Mouse (Mus musculus) ES-E14 (cell line): ENCODE data around the gene Fgd5. TPM values are rescaled to one million over a fixed set of nuclear protein-coding genes. Genes with fewer than 3 reads are reported as not detected.

Experiments used
- DNase-seq: peaks from one replicate; pipeline ENCODE4 v3.0.0-alpha.2; 2013; ENCODE audit warnings: low read depth, low spot score
- H3K27ac ChIP-seq: 2 replicates; pipeline ENCODE4 v1.5.1; 2012; ENCODE audit warnings: low read depth, mild to moderate bottlenecking, low read length, moderate library complexity, mixed read lengths; ENCODE audit not compliant: poor library complexity, insufficient read depth, severe bottlenecking
- H3K36me3 ChIP-seq: 2 replicates; pipeline ENCODE4 v1.6.1; 2012; ENCODE audit warnings: mild to moderate bottlenecking, low read length, moderate library complexity, mixed read lengths; ENCODE audit not compliant: control insufficient read depth, poor library complexity, insufficient read depth, severe bottlenecking
- H3K4me1 ChIP-seq, 2 experiments: fragments of 150-350 bp in 1 of 2; sonication (generic) in 1 of 2; 2 replicates each; pipeline ENCODE4 v1.6.1; 2012; ENCODE audit warnings: low read length in 2 of 2, mild to moderate bottlenecking in 1 of 2, mixed read lengths in 1 of 2; ENCODE audit not compliant: control insufficient read depth in 2 of 2, insufficient read depth in 2 of 2, poor library complexity in 1 of 2
- H3K4me3 ChIP-seq, 2 experiments: fragments of 150-350 bp in 1 of 2; sonication (generic) in 1 of 2; 2 replicates each; pipeline ENCODE4 v1.5.1; 2012; ENCODE audit warnings: low read length in 2 of 2, low read depth in 1 of 2, mild to moderate bottlenecking in 1 of 2, mixed read lengths in 1 of 2; ENCODE audit not compliant: insufficient read depth in 1 of 2, poor library complexity in 1 of 2, severe bottlenecking in 1 of 2
- H3K9ac ChIP-seq: 2 replicates; pipeline ENCODE4 v1.6.1; 2012; ENCODE audit warnings: low read depth, mild to moderate bottlenecking, low read length, mixed read lengths; ENCODE audit not compliant: poor library complexity, insufficient read depth, severe bottlenecking
- H3K9me3 ChIP-seq: fragments of 150-350 bp; sonication (generic); 2 replicates; pipeline ENCODE4 v1.6.1; 2012; ENCODE audit warnings: low read depth, mild to moderate bottlenecking, low read length; ENCODE audit not compliant: control insufficient read depth, insufficient read depth
- CHD2 ChIP-seq: IDR thresholded peaks from 2 replicates; pipeline ENCODE4 v1.6.1; 2014; ENCODE audit warnings: mild to moderate bottlenecking, low read depth, low read length, inconsistent platforms
- HCFC1 ChIP-seq: IDR thresholded peaks from 2 replicates; pipeline ENCODE4 v1.6.1; 2012; ENCODE audit warnings: low read length, inconsistent platforms, borderline replicate concordance; ENCODE audit not compliant: insufficient read depth
- MAFK ChIP-seq: IDR thresholded peaks from 2 replicates; pipeline ENCODE4 v1.6.1; 2014; ENCODE audit warnings: mild to moderate bottlenecking, low read depth, low read length, inconsistent platforms; ENCODE audit not compliant: insufficient read depth
- ZC3H11A ChIP-seq: IDR thresholded peaks from 2 replicates; pipeline ENCODE4 v1.6.1; 2012; ENCODE audit warnings: low read depth, mild to moderate bottlenecking, inconsistent platforms, low read length, borderline replicate concordance
- ZNF384 ChIP-seq: IDR thresholded peaks from 2 replicates; pipeline ENCODE4 v1.6.1; 2012; ENCODE audit warnings: low read depth, low read length, inconsistent platforms
- in situ Hi-C, 2 experiments: fragments of 600-800 bp; cut with MboI; formaldehyde crosslinking; loops; one replicate each; pipeline ENCODE4 v1.15.1; 2025; ENCODE audit warnings: low sequenced_read_pairs in 2 of 2, inconsistent platforms in 1 of 2; ENCODE audit not compliant: unreplicated experiment in 2 of 2
- total RNA-seq: library from RNA; depleted of rRNA; stranded (reverse); fragments of 300-350 nt; gene quantifications from 2 replicates; pipeline ENCODE4 v1.2.3, GENCODE M21; 2012

The Fgd5 gene
- total RNA-seq, 1 experiment, result 2.5 TPM

GRCm38 (mm10) chr6:92042850-92043249 lies 64.2 kb downstream of the Fgd5 start:
- H3K27ac ChIP-seq, result no peak overlapping the region
- no peaks in the 10 kb centered on the region for H3K4me1 ChIP-seq
- in situ Hi-C loops, result no loop called here
- no peak overlapping the region for H3K4me3 ChIP-seq
- no peak for DNase-seq
- no peaks in the 10 kb centered on the region for H3K9me3 ChIP-seq
- H3K36me3 ChIP-seq, result no peaks in the 10 kb centered on the region
- no peak for TF ChIP-seq ZC3H11A
- no peak for TF ChIP-seq HCFC1
- TF ChIP-seq CHD2, result no peak
- no peak for TF ChIP-seq ZNF384
- TF ChIP-seq MAFK, result no peak
- no peak overlapping the region for H3K9ac ChIP-seq

- no peak overlapping the region for H3K4me3 ChIP-seq
- no peaks in the 10 kb centered on the region for H3K9me3 ChIP-seq
- no peaks in the 10 kb centered on the region; the same call in 1 of the 2 replicates for H3K36me3 ChIP-seq
- no peak for DNase-seq
- in situ Hi-C loops, result loop anchor here in 1 of 2 experiments (25.0 kb wide), 1 partner anchor 270 kb away; no protein-coding TSS in a partner anchor
- no peak overlapping the region for H3K27ac ChIP-seq
- no peaks in the 10 kb centered on the region for H3K4me1 ChIP-seq
- no peak overlapping the region for H3K9ac ChIP-seq
- no peak for TF ChIP-seq CHD2
- TF ChIP-seq ZC3H11A, result no peak
- no peak for TF ChIP-seq MAFK
Observed at GRCm38 (mm10) chr6:92057768-92058167, 79.1 kb downstream of the Fgd5 start.

DNA sequence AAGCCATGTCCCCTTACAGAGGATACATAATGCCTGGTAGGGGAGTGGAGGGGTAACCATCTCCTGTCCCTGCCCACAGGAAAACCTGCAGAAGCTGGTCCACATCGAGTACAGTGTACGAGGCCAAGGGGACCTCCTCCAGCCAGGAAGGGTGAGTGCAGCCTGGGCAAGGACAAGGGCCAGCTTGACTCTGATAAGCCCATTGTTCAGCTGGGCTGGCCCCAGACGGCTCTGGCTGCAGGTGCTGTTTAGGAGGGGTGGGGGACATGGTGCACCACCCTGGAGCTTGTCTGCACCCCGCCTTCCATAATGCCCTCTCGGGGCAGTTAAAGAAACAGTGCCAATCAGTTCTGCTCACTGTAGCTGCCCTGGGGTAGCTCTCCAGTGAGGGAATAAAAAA lies 83.0 kb downstream of the Fgd5 start:
- Histone ChIP-seq H3K27ac (no peak overlapping the region), H3K36me3 (no peaks in the 10 kb centered on the region), H3K4me1 (no peaks in the 10 kb centered on the region), H3K4me3 (no peak overlapping the region), H3K9me3 (no peaks in the 10 kb centered on the region), H3K9ac (no peak overlapping the region)
- TF ChIP-seq ZNF384, result no peak
- no peak for TF ChIP-seq MAFK
- TF ChIP-seq CHD2, result no peak
- TF ChIP-seq HCFC1, result no peak
- in situ Hi-C loops, result loop anchor here (10.0 to 25.0 kb wide), 2 partner anchors 274 to 287 kb away; no protein-coding TSS in a partner anchor
- DNase-seq, result no peak

DNA sequence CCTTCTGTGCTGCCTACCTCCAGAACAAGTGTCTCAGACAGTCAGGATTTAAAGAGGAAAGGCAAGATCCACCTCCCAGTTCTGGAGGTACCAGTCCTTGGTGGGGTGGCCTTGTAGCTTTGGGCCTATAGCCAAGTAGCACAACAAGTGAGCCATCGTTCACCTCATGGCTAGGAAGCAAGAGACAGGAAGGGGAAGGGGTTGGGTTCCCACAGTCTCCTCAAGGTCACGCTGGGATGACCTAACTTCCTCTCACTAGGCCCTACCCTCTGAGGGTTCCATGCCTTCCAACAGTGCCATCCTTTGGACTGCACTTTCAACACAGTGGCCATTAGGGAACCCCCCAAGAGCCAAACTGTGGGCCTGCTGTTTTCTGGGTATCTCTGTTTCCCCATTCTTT lies 84.8 kb downstream of the Fgd5 start:
- H3K27ac ChIP-seq, result no peak overlapping the region
- DNase-seq, result no peak
- in situ Hi-C loops, result loop anchor here (10.0 to 25.0 kb wide), 2 partner anchors 276 to 289 kb away; no protein-coding TSS in a partner anchor
- H3K36me3 ChIP-seq, result no peaks in the 10 kb centered on the region
- no peak for TF ChIP-seq MAFK
- TF ChIP-seq ZC3H11A, result no peak
- no peak for TF ChIP-seq ZNF384
- no peak for TF ChIP-seq HCFC1
- TF ChIP-seq CHD2, result no peak
- H3K4me3 ChIP-seq, result no peak overlapping the region
- peaks cover 0 to 5% of the 10 kb centered on the region in 2 experiments; a peak in 1 of 4 replicates for H3K4me1 ChIP-seq
- no peak overlapping the region for H3K9ac ChIP-seq
- H3K9me3 ChIP-seq, result no peaks in the 10 kb centered on the region

GRCm38 (mm10) chr6:92064101-92064500 lies 85.4 kb downstream of the Fgd5 start:
- Histone ChIP-seq H3K27ac (no peak overlapping the region), H3K36me3 (no peaks in the 10 kb centered on the region), H3K4me1 (peaks cover 0 to 5% of the 10 kb centered on the region in 2 experiments; a peak in 1 of 4 replicates), H3K9ac (no peak overlapping the region), H3K4me3 (no peak overlapping the region), H3K9me3 (no peaks in the 10 kb centered on the region)
- in situ Hi-C loops, result loop anchor here (10.0 to 25.0 kb wide), 2 partner anchors 277 to 289 kb away; no protein-coding TSS in a partner anchor
- no peak for DNase-seq
- no peak for TF ChIP-seq ZNF384
- no peak for TF ChIP-seq ZC3H11A
- TF ChIP-seq HCFC1, result no peak
- no peak for TF ChIP-seq MAFK
- TF ChIP-seq CHD2, result no peak
